Mouse (Mus musculus) bone marrow macrophage, adult 2 months (primary cell): ENCODE measurements around the gene Mapk10. TPM values are rescaled to one million over a fixed set of nuclear protein-coding genes. Genes with fewer than 3 reads are reported as not detected.

Experiments used
- H3K27ac ChIP-seq: 2 replicates; pipeline ENCODE4 v1.5.1; 2012; ENCODE audit warnings: low read depth, low read length; ENCODE audit not compliant: insufficient read depth
- H3K4me1 ChIP-seq: 2 replicates; pipeline ENCODE4 v1.6.1; 2012; ENCODE audit warnings: low read length; ENCODE audit not compliant: control insufficient read depth, insufficient read depth
- H3K4me3 ChIP-seq: 2 replicates; pipeline ENCODE4 v1.5.1; 2012; ENCODE audit warnings: mild to moderate bottlenecking, low read length, moderate library complexity; ENCODE audit not compliant: insufficient read depth
- CTCF ChIP-seq: IDR thresholded peaks from 2 replicates; pipeline ENCODE4 v1.5.1; 2012; ENCODE audit warnings: low read depth, mild to moderate bottlenecking, low read length, moderate library complexity
- POLR2A ChIP-seq: IDR thresholded peaks from 2 replicates; pipeline ENCODE4 v1.6.1; 2012; ENCODE audit warnings: mild to moderate bottlenecking, low read depth, low read length, borderline replicate concordance
- polyA plus RNA-seq: library from polyadenylated mRNA; stranded (reverse); fragments of >200 nt; gene quantifications from 2 replicates; pipeline ENCODE4 v1.2.4, GENCODE M21; 2012; ENCODE audit not compliant: missing spikeins, insufficient read depth, insufficient read length

The Mapk10 gene
- polyA plus RNA-seq, 1 experiment, result not detected

GRCm38 (mm10) chr5:103085844-103086243 is 125.3 kb downstream of the Mapk10 start:
- Histone ChIP-seq H3K27ac (no peak overlapping the region), H3K4me3 (no peak overlapping the region), H3K4me1 (no peaks in the 10 kb centered on the region)
- TF ChIP-seq CTCF, result no peak
- TF ChIP-seq POLR2A, result no peak

DNA sequence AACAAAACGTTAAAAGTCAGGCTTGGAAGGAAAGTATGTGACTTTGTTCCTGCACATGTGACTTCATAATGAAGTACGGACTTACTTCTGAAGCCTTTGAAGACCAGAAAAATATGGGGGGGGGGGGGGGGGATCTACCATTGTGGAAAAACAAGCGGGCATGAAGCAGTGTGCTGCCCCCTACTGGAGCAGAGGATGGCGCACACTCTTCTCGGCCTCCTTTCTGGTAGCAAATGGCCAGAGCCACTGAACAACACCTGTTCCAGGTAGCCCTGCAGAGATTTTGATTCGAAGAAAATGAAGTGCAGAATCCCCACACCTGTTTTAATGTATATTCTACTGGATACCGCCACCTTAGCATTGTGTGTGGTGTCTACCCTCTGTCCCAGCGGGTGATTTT is 135.7 kb downstream of the Mapk10 start:
- no peaks in the 10 kb centered on the region for H3K4me1 ChIP-seq
- no peak for TF ChIP-seq CTCF
- no peak for TF ChIP-seq POLR2A
- H3K27ac ChIP-seq, result no peak overlapping the region
- H3K4me3 ChIP-seq, result no peak overlapping the region

DNA sequence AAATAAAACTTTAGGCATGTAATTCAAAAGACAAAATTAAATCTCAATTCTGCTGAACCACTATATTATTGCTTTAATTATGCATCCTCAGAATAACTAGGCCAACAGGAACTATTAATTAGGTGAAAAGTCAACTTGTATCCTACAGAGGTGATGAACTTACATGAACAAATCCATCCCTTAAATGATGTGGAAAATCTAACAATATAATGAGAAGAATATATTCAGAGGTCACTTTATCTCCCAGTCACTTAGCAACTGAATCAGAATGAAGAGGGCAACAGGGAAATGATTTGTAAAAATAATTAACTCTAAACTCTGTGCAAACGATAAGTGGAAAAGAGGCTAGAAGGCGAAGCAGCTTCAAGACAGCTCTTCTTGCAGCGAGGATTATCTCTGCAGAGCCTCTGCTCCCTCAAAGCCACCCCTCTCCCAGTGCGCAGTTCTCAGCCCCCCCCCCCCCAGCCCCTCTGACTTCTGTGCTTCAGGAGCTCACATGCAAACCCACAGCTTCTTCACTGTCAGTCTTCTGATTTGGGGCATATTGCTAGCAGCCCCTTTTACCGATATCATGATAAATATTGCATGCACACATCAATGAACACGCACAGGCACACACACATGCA is 138.8 kb downstream of the Mapk10 start:
- Histone ChIP-seq H3K4me3 (no peak overlapping the region), H3K27ac (no peak overlapping the region), H3K4me1 (no peaks in the 10 kb centered on the region)
- TF ChIP-seq CTCF (no peak), POLR2A (no peak)

DNA sequence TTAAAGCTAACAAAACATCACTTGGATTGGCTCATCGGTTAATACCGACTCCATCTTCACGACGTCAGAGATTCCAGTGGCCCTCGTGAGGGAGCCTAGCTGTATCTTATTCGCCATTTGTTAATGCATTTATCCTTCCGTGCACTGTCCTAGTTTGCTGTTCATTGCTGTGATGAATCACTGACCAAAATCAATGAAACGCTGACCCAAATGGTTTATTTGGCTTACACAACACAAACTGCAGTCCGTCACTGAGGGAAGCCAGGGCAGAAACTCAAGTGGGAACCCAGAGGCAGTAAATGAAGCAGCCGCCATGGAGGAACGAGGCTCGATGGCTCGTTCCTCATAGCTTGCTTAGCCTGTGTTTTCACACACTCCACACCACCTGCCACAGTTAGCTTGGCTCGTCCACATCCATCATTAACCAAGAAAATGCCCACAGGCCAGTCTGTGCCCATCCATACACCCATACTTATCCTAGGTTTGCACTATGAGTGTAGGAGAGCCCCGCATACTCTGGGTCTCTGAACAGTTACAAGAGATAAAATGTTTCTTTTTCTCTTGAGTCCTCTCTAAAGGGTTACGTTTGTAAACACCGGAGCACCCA is 140.0 kb downstream of the Mapk10 start:
- H3K4me1 ChIP-seq, result no peaks in the 10 kb centered on the region

GRCm38 (mm10) chr5:103050319-103050916 is 160.7 kb downstream of the Mapk10 start:
- no peak overlapping the region for H3K4me3 ChIP-seq
- no peak for TF ChIP-seq CTCF
- TF ChIP-seq POLR2A, result no peak
- H3K27ac ChIP-seq, result no peak overlapping the region
- no peaks in the 10 kb centered on the region for H3K4me1 ChIP-seq

More for the DNA sequence above, 140.0 kb downstream of the Mapk10 start:
- Histone ChIP-seq H3K4me3 (no peak overlapping the region), H3K27ac (no peak overlapping the region)
- TF ChIP-seq CTCF (no peak), POLR2A (no peak)

GRCm38 (mm10) chr5:103048011-103048410 is 163.1 kb downstream of the Mapk10 start:
- Histone ChIP-seq H3K4me3 (no peak overlapping the region), H3K27ac (no peak overlapping the region), H3K4me1 (no peaks in the 10 kb centered on the region)
- no peak for TF ChIP-seq POLR2A
- no peak for TF ChIP-seq CTCF

GRCm38 (mm10) chr5:103037752-103038151 is 173.4 kb downstream of the Mapk10 start:
- H3K4me1 ChIP-seq, result no peaks in the 10 kb centered on the region
- TF ChIP-seq POLR2A (no peak), CTCF (no peak)
- no peak overlapping the region for H3K4me3 ChIP-seq

DNA sequence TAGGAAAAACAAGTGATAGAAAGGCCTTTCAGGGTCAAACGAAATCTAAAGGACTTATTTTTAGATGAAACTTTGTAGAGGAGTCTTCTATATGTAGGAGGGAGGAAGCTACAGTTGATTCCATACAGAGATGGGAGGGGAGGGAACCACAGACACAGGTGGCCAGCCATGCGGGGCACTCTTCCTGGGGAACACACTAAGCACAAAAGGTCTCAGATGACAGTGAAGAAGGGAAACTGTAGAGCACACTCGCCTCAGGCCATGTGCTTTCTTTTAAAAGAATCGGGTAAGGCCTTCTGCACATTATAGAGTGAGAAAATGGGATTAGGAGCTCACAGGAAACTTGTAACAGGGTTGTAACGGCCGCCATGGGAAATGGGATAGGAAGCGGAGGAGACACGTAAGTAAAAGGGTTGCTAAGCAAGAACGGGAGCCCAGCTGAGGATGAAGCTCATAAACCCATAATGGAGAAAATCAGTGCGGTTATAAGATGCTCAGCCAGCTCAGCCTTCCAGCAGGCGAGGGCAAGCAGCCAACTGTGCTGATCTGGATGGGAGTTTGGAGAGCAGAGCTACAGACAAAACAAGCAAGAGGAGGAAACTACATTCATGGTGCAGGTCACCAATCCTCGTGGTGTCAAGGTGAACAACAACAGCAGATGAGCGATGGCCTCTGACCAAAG is 182.1 kb downstream of the Mapk10 start:
- TF ChIP-seq CTCF (no peak), POLR2A (no peak)
- no peak overlapping the region for H3K4me3 ChIP-seq
- H3K27ac ChIP-seq, result no peak overlapping the region

More at GRCm38 (mm10) chr5:103037752-103038151, 173.4 kb downstream of the Mapk10 start:
- H3K27ac ChIP-seq, result no peak overlapping the region

DNA sequence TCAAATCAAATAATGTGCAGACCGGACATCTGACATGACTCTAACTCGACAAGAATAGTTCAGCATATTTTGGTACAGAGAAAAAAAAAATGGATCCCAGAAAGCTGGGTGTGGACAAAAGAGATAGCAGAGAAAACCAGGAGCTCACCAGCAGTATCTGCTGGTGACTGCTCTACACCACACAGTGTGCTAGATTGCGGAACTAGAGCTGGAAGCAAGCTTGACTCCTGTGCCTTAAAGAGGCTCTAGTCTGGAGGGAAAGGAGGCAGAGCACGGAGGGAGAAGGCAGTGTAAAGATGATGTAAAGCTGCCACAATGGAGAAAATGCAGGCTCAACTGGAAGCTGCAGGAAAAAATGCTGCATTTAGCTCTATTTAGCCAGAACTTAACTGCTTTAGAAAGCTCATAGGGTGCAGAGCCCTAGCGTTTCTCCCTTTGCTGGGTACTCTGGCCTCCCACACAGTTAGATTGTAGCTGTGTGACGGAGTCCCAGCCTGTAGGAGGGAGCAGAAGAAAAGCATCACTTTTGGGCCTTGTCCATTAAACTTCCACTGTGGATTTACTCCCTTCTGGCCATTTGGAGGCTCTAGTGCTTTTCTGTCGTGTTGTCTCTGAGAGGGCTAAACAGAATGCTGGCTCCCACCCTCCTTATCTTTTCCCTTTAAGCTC is 188.5 kb downstream of the Mapk10 start:
- no peak for TF ChIP-seq CTCF
- no peak for TF ChIP-seq POLR2A
- H3K4me3 ChIP-seq, result no peak overlapping the region
- H3K27ac ChIP-seq, result no peak overlapping the region
- H3K4me1 ChIP-seq, result no peaks in the 10 kb centered on the region

More for the DNA sequence above, 182.1 kb downstream of the Mapk10 start:
- no peaks in the 10 kb centered on the region for H3K4me1 ChIP-seq

DNA sequence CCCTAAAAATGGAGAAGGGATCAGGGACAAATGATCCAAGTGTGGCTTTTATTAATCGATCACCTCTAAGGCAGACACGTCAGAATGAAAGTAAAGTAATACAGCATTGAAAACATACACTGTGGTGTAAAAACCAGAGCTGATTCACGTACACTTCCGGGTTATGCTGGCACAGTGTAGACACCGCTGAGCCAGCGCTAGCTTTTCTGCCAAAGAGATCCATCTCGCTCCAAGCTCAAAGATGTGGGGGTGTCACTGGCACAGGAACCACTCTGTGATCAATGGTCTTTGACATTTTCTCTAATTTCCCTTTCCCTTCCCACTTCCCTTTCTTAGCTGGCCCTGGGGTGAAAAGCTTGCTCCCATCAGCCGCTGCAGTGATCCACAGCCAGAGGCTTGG is 189.7 kb downstream of the Mapk10 start:
- TF ChIP-seq CTCF (no peak), POLR2A (no peak)
- no peaks in the 10 kb centered on the region for H3K4me1 ChIP-seq
- no peak overlapping the region for H3K27ac ChIP-seq
- no peak overlapping the region for H3K4me3 ChIP-seq

GRCm38 (mm10) chr5:103020954-103021353 is 190.2 kb downstream of the Mapk10 start:
- H3K4me3 ChIP-seq, result no peak overlapping the region
- H3K4me1 ChIP-seq, result no peaks in the 10 kb centered on the region
- no peak for TF ChIP-seq CTCF
- TF ChIP-seq POLR2A, result no peak
- H3K27ac ChIP-seq, result no peak overlapping the region
